Mouse (Mus musculus): ENCODE measurements around the gene Polr3gl. TPM values are rescaled to one million over a fixed set of nuclear protein-coding genes. Genes with fewer than 3 reads are reported as not detected.

Polr3gl gene
- polyA plus RNA-seq, 1 experiment from 2014 or later, result 18.5 TPM

DNA sequence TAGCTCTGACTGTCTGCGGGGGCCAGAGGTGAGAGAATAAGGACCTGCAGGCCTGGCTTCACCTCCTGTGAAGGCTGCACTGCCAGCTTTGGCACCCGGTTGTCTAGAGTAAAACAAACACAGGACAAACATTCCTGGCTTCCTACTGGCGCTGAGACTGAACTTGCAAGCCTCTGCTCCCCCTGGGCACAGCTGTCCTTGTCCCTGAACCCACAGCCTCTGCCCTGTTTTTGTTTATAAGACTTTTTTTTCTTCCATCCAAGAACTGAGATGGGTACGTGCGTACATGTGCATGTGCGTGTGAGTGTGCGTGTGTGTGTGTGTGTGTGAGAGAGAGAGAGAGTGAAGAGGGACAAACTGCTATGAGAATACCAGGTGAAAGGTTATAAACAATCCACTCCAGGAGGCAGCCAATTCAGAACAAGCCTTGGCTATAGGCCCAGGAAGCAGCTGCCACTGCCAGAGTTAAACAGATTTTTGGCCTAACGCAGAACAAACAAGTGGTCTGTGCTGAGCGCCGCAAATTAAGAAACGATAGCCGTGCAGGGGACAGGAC is 38.9 kb downstream of the Polr3gl start:
- ATAC-seq (ENCODE audit: low FRiP score) (peak; percentile 13; the same call in 1 of the 2 replicates), DNase-seq (ENCODE audit: low spot score) (peak; percentile 69)
- H3K4me2 ChIP-seq (replicated peaks), result no peak overlapping the region
- no peaks in the 10 kb centered on the region for H3K27me3 ChIP-seq (ENCODE audit: control insufficient read depth, insufficient read depth, low read length)
- H3K27ac ChIP-seq, result peak overlapping the region; percentile 63
- H3K9ac ChIP-seq, result no peak overlapping the region
- H3K4me3 ChIP-seq (replicated peaks; ENCODE audit: low read length), result no peak overlapping the region
- H3K9me3 ChIP-seq (ENCODE audit: control insufficient read depth, low read length), result no peaks in the 10 kb centered on the region
- peaks cover 26% of the 10 kb centered on the region for H3K4me1 ChIP-seq (replicated peaks; ENCODE audit: control insufficient read depth, insufficient read depth, low read length)
- peaks cover 7% of the 10 kb centered on the region for H3K36me3 ChIP-seq (replicated peaks; ENCODE audit: control insufficient read depth, insufficient read depth)
- 35% methylated on average over 12 of the region's 12 CpGs for WGBS

DNA sequence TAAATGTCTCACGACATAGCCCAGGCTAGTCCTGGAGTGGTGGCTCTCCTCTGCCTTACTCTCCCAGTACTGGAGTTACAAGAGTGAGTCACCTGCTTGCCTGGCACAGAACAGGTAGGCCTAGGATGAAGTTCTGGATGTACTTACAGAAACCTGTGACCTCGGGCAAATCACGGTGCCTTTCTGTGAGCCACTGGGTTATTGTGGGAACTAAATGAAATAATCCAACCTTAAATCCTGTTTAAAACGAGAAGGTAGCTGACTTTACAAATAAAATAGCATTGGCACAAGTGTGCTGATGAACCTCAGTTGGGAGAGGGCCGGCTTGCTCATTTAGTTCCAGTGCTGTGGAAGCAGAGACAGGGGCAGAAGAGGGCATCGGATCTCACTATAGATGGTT is 39.7 kb downstream of the Polr3gl start:
- DNase-seq (ENCODE audit: low spot score), result no peak
- whole genome bisulfite sequencing, result 85% methylated on average over 6 of the region's 6 CpGs
- Histone ChIP-seq H3K4me3 (replicated peaks; ENCODE audit: low read length) (no peak overlapping the region), H3K4me1 (replicated peaks; ENCODE audit: control insufficient read depth, insufficient read depth, low read length) (peaks cover 17% of the 10 kb centered on the region), H3K27me3 (ENCODE audit: control insufficient read depth, insufficient read depth, low read length) (no peaks in the 10 kb centered on the region), H3K9me3 (ENCODE audit: control insufficient read depth, low read length) (no peaks in the 10 kb centered on the region), H3K27ac (no peak overlapping the region), H3K4me2 (replicated peaks) (no peak overlapping the region), H3K9ac (no peak overlapping the region), H3K36me3 (replicated peaks; ENCODE audit: control insufficient read depth, insufficient read depth) (no peaks in the 10 kb centered on the region)
- no peak for ATAC-seq (ENCODE audit: low FRiP score)

DNA sequence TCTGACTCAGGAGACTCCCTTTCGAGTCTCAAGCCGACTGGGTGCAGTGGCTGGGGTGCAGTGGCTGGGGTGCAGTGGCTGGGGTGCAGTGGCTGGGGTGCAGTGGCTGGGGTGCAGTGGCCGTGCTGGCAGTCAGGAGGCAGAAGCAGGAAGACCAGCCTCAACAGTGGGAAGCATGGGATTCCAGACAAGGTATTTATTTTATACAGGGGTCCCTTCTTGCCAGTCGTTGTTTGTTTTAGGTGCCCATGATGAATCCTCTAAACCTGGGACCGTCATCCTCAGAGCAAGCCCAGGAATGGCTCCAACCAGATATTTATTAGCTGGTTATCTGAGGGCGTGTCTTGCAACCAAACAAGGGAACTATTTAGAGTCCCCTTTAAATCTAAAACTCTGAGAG is 40.4 kb downstream of the Polr3gl start:
- Histone ChIP-seq H3K27ac (no peak overlapping the region), H3K9ac (no peak overlapping the region), H3K36me3 (replicated peaks; ENCODE audit: control insufficient read depth, insufficient read depth) (no peaks in the 10 kb centered on the region), H3K4me2 (replicated peaks) (no peak overlapping the region), H3K4me3 (replicated peaks; ENCODE audit: low read length) (no peak overlapping the region), H3K4me1 (replicated peaks; ENCODE audit: control insufficient read depth, insufficient read depth, low read length) (peaks cover 11% of the 10 kb centered on the region), H3K27me3 (ENCODE audit: control insufficient read depth, insufficient read depth, low read length) (no peaks in the 10 kb centered on the region), H3K9me3 (ENCODE audit: control insufficient read depth, low read length) (no peaks in the 10 kb centered on the region)
- ATAC-seq (ENCODE audit: low FRiP score) (no peak), DNase-seq (ENCODE audit: low spot score) (no peak)
- WGBS, result 84% methylated on average over 6 of the region's 6 CpGs

- H3K4me2 ChIP-seq (replicated peaks), result no peak overlapping the region
- no peak overlapping the region for H3K27ac ChIP-seq
- ATAC-seq (ENCODE audit: low FRiP score) (no peak), DNase-seq (ENCODE audit: low spot score) (no peak)
- no peak overlapping the region for H3K9ac ChIP-seq
- 78% methylated on average over 7 of the region's 7 CpGs for WGBS
- H3K4me3 ChIP-seq (replicated peaks; ENCODE audit: low read length), result no peak overlapping the region
- H3K27me3 ChIP-seq (ENCODE audit: control insufficient read depth, insufficient read depth, low read length), result no peaks in the 10 kb centered on the region
- no peaks in the 10 kb centered on the region for H3K9me3 ChIP-seq (ENCODE audit: control insufficient read depth, low read length)
- H3K36me3 ChIP-seq (replicated peaks; ENCODE audit: control insufficient read depth, insufficient read depth), result no peaks in the 10 kb centered on the region
- H3K4me1 ChIP-seq (replicated peaks; ENCODE audit: control insufficient read depth, insufficient read depth, low read length), result peaks cover 9% of the 10 kb centered on the region
Observed at GRCm38 (mm10) chr3:96551890-96552289, 42.1 kb downstream of the Polr3gl start.

DNA sequence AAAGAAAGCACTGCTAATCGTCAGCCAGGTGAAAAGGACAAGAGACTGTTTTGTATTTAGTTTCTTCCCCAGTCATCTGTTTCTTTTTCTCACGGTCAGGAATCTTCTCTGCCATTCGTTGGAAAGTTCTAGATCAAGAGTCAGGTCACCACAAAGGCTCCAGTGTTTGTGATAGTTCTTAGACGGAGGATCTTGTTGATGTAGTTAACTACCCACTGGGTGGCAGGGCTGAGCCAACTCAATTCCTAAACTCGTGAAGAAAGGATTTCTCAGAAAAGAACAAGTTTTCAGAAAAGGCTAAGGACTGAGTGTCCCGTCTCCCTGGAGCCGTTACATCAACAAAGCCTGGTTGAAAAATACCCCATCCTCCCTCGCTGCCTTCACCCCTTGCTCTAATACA is 42.8 kb downstream of the Polr3gl start:
- Histone ChIP-seq H3K4me1 (replicated peaks; ENCODE audit: control insufficient read depth, insufficient read depth, low read length) (peaks cover 2% of the 10 kb centered on the region; the same call in 1 of the 2 replicates), H3K4me3 (replicated peaks; ENCODE audit: low read length) (no peak overlapping the region), H3K9me3 (ENCODE audit: control insufficient read depth, low read length) (no peaks in the 10 kb centered on the region), H3K9ac (no peak overlapping the region), H3K4me2 (replicated peaks) (no peak overlapping the region), H3K36me3 (replicated peaks; ENCODE audit: control insufficient read depth, insufficient read depth) (no peaks in the 10 kb centered on the region), H3K27ac (no peak overlapping the region), H3K27me3 (ENCODE audit: control insufficient read depth, insufficient read depth, low read length) (no peaks in the 10 kb centered on the region)
- no peak for ATAC-seq (ENCODE audit: low FRiP score)
- 26% methylated on average over 8 of the region's 8 CpGs for WGBS
- peak; percentile 73 for DNase-seq (ENCODE audit: low spot score)

DNA sequence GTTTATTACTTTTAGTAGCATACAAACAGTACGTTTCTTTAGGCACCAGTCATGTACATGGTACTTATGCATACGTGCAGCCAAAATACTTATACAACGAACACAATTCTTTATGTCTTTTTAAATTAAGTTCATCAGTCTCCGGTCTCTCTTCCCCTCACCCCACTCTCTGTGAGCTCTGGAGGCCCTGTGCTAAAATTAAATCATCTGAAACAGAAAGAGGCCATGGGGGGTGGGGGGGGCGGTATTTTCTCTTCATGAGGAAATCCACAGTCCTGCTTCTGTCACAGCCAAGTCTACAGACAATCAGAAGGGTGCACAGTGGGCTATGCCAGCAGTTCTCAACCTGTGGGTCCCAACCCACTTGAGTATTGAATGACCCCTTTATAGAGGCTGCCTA is 44.6 kb downstream of the Polr3gl start:
- Histone ChIP-seq H3K27me3 (ENCODE audit: control insufficient read depth, insufficient read depth, low read length) (no peaks in the 10 kb centered on the region), H3K4me1 (replicated peaks; ENCODE audit: control insufficient read depth, insufficient read depth, low read length) (no peaks in the 10 kb centered on the region), H3K27ac (no peak overlapping the region), H3K4me3 (replicated peaks; ENCODE audit: low read length) (no peak overlapping the region), H3K4me2 (replicated peaks) (no peak overlapping the region), H3K9me3 (ENCODE audit: control insufficient read depth, low read length) (no peaks in the 10 kb centered on the region), H3K36me3 (replicated peaks; ENCODE audit: control insufficient read depth, insufficient read depth) (no peaks in the 10 kb centered on the region), H3K9ac (no peak overlapping the region)
- ATAC-seq (ENCODE audit: low FRiP score) (no peak), DNase-seq (ENCODE audit: low spot score) (no peak)
- 82% methylated on average over 5 of the region's 5 CpGs for WGBS

- DNase-seq (ENCODE audit: low spot score) (no peak), ATAC-seq (ENCODE audit: low FRiP score) (no peak)
- H3K36me3 ChIP-seq (replicated peaks; ENCODE audit: control insufficient read depth, insufficient read depth), result no peaks in the 10 kb centered on the region
- whole genome bisulfite sequencing, result 87% methylated on average over 7 of the region's 7 CpGs
- no peak overlapping the region for H3K4me3 ChIP-seq (replicated peaks; ENCODE audit: low read length)
- no peak overlapping the region for H3K27ac ChIP-seq
- H3K4me2 ChIP-seq (replicated peaks), result no peak overlapping the region
- no peaks in the 10 kb centered on the region for H3K4me1 ChIP-seq (replicated peaks; ENCODE audit: control insufficient read depth, insufficient read depth, low read length)
- no peak overlapping the region for H3K9ac ChIP-seq
- H3K27me3 ChIP-seq (ENCODE audit: control insufficient read depth, insufficient read depth, low read length), result no peaks in the 10 kb centered on the region
- H3K9me3 ChIP-seq (ENCODE audit: control insufficient read depth, low read length), result no peaks in the 10 kb centered on the region
Observed at GRCm38 (mm10) chr3:96548824-96549223, 45.2 kb downstream of the Polr3gl start.

DNA sequence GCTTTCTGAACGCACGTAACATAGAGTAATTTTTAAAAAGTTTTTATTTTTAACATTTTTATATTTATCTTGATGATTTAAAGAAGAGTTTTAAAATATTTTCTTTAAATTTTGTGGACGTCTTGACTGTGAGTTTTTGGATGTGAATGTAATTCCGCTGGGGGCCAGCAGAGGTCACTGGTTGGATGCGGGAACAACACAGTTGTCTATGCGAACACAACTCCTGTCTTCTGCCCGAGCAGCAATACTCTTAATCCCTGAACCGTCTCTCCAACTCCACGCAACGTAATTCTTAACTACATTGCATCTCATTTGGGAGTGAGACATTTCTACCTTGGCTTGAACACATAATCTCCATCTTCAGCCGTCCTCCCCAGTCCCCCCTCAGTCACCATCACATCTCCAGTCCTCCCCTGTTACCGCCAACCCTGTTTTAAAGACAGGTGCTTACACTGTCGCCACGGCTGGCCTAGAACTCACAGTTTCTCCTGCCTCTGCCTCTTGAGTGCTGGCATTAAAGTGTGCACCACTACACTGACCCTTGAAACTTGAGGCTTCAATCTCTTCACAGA is 46.5 kb downstream of the Polr3gl start:
- H3K36me3 ChIP-seq (replicated peaks; ENCODE audit: control insufficient read depth, insufficient read depth), result no peaks in the 10 kb centered on the region
- peak; percentile 75 for DNase-seq (ENCODE audit: low spot score)
- 9% methylated on average over 14 of the region's 14 CpGs for WGBS
- H3K27ac ChIP-seq, result no peak overlapping the region
- no peak overlapping the region for H3K9ac ChIP-seq
- H3K9me3 ChIP-seq (ENCODE audit: control insufficient read depth, low read length), result no peaks in the 10 kb centered on the region
- ATAC-seq (ENCODE audit: low FRiP score), result no peak; the same call in 1 of the 2 replicates
- H3K4me3 ChIP-seq (replicated peaks; ENCODE audit: low read length), result no peak overlapping the region
- no peaks in the 10 kb centered on the region for H3K27me3 ChIP-seq (ENCODE audit: control insufficient read depth, insufficient read depth, low read length)
- no peaks in the 10 kb centered on the region for H3K4me1 ChIP-seq (replicated peaks; ENCODE audit: control insufficient read depth, insufficient read depth, low read length)
- H3K4me2 ChIP-seq (replicated peaks), result 0 out of 2 replicates have a peak overlapping the region, but pooled peaks have one; percentile 24

DNA sequence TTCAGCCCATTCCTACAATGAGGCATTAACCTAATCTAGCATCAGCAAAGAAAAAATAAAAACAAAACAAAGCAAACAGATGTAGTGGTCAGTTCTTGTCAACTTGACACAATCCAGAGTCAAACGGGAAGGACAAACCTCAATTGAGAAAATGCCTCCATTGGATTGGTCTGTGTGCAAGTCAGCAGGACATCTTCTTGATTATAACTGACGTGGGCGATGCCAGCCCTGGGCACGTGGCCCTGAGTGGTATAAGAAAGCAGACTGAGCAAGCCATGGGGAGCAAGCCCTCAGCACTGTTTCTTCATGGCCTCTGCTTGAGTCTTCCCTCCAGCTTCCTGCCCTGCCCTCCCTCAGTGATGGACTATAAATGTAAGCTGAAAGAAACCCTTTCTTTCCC is 47.1 kb downstream of the Polr3gl start:
- H3K9ac ChIP-seq, result no peak overlapping the region
- WGBS, result 41% methylated on average over 4 of the region's 4 CpGs
- H3K27ac ChIP-seq, result no peak overlapping the region
- no peaks in the 10 kb centered on the region for H3K27me3 ChIP-seq (ENCODE audit: control insufficient read depth, insufficient read depth, low read length)
- no peak for DNase-seq (ENCODE audit: low spot score)
- H3K36me3 ChIP-seq (replicated peaks; ENCODE audit: control insufficient read depth, insufficient read depth), result no peaks in the 10 kb centered on the region
- H3K4me1 ChIP-seq (replicated peaks; ENCODE audit: control insufficient read depth, insufficient read depth, low read length), result no peaks in the 10 kb centered on the region
- H3K9me3 ChIP-seq (ENCODE audit: control insufficient read depth, low read length), result no peaks in the 10 kb centered on the region
- H3K4me2 ChIP-seq (replicated peaks), result no peak overlapping the region
- no peak overlapping the region for H3K4me3 ChIP-seq (replicated peaks; ENCODE audit: low read length)
- no peak for ATAC-seq (ENCODE audit: low FRiP score)

- Histone ChIP-seq H3K36me3 (replicated peaks; ENCODE audit: control insufficient read depth, insufficient read depth) (no peaks in the 10 kb centered on the region), H3K4me1 (replicated peaks; ENCODE audit: control insufficient read depth, insufficient read depth, low read length) (no peaks in the 10 kb centered on the region), H3K9ac (no peak overlapping the region), H3K27me3 (ENCODE audit: control insufficient read depth, insufficient read depth, low read length) (no peaks in the 10 kb centered on the region), H3K9me3 (ENCODE audit: control insufficient read depth, low read length) (no peaks in the 10 kb centered on the region), H3K4me3 (replicated peaks; ENCODE audit: low read length) (no peak overlapping the region), H3K27ac (no peak overlapping the region), H3K4me2 (replicated peaks) (no peak overlapping the region)
- DNase-seq (ENCODE audit: low spot score), result no peak
- 55% methylated on average over 1 of the region's 1 CpGs for WGBS
- ATAC-seq (ENCODE audit: low FRiP score), result no peak
Observed at GRCm38 (mm10) chr3:96545565-96545964, 48.4 kb downstream of the Polr3gl start.
